Mouse (Mus musculus) stomach, embryonic 16.5 days (tissue): Measurements from ENCODE around the gene Rpl3l. TPM values are rescaled to one million over a fixed set of nuclear protein-coding genes. Genes with fewer than 3 reads are reported as not detected.
"Not testable (repeated sequence)": the region's sequence is repeated elsewhere in the genome, so short reads cannot be mapped to it uniquely, and the experiment has no call there.

ENCODE experiments used
- ATAC-seq: fragments of 200-750 bp; cut with Nextera tagmentation; 2 replicates; pipeline ENCODE4 v1.8.0; 2017; ENCODE audit warnings: moderate number of reproducible peaks, moderate TSS enrichment; ENCODE audit not compliant: insufficient read depth, low FRiP score
- H3K27ac ChIP-seq: fragments of 300-500 bp; sonication (generic); 2 replicates; pipeline ENCODE4 v1.5.1; 2014; ENCODE audit warnings: low read length
- H3K27me3 ChIP-seq: fragments of 300-500 bp; sonication (generic); 2 replicates; pipeline ENCODE4 v1.6.1; 2014; ENCODE audit warnings: low read length, control low read depth, mixed read lengths; ENCODE audit not compliant: control insufficient read depth, insufficient read depth
- H3K36me3 ChIP-seq: fragments of 300-500 bp; sonication (generic); 2 replicates; pipeline ENCODE4 v1.6.1; 2014; ENCODE audit warnings: low read length; ENCODE audit not compliant: control insufficient read depth, insufficient read depth
- H3K4me1 ChIP-seq: fragments of 300-500 bp; sonication (generic); 2 replicates; pipeline ENCODE4 v1.6.1; 2014; ENCODE audit warnings: low read length, control low read depth, mixed read lengths; ENCODE audit not compliant: control insufficient read depth, insufficient read depth
- H3K4me2 ChIP-seq: fragments of 300-500 bp; sonication (generic); 2 replicates; pipeline ENCODE4 v1.6.1; 2014; ENCODE audit warnings: low read depth, low read length, mixed read lengths
- H3K4me3 ChIP-seq: fragments of 300-500 bp; sonication (generic); replicated peaks from 2 replicates; pipeline ENCODE4 v1.5.1; 2014; ENCODE audit warnings: mild to moderate bottlenecking, low read length
- H3K9ac ChIP-seq: fragments of 300-500 bp; sonication (generic); 2 replicates; pipeline ENCODE4 v1.6.1; 2014; ENCODE audit warnings: low read length
- H3K9me3 ChIP-seq: fragments of 300-500 bp; sonication (generic); replicated peaks from 2 replicates; pipeline ENCODE4 v1.6.1; 2016; ENCODE audit warnings: low read length, control low read depth; ENCODE audit not compliant: control insufficient read depth
- WGBS: fragments of 180-500 bp; shearing (Covaris S2); extraction: QIAGEN DNeasy Blood & Tissue Kit; methylation state at CpG from one replicate; pipeline ENCODE4 v1.1.7; 2014; 5-methylcytosine and 5-hydroxymethylcytosine counted together
- polyA plus RNA-seq: library from polyadenylated mRNA; unstranded; fragments of >200 nt; fragmentation: Nextera tagmentation; extraction: Ambion mirVana; gene quantifications from 2 replicates; pipeline ENCODE4 v1.2.1, GENCODE M21; 2015

The Rpl3l gene
- polyA plus RNA-seq, 1 experiment from 2014 or later: 0.57 TPM

DNA sequence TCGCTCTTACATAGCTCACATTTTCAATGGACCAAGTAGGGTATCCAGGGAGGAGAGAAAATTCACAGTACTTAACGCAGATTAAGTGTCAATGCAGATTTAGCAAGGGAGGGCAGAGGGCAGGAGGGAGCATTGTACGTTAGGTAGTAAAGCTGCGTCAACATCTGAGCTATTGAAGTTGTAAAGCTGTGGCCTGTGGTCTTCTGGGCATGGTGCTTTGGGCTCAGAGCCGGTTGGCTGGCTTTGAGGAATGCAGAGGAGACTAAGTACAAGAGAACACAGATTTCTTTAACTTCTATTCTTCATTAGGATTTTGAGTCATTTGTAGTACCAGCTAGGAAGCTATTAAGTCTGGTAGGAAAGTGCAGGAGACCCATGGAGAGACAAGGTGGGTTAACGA is 12.1 kb upstream of the Rpl3l start:
- no peak for ATAC-seq
- Histone ChIP-seq H3K4me3 (no peak overlapping the region), H3K9me3 (no peaks in the 10 kb centered on the region), H3K27ac (no peak overlapping the region), H3K9ac (no peak overlapping the region), H3K27me3 (no peaks in the 10 kb centered on the region), H3K4me2 (no peak overlapping the region), H3K36me3 (0 out of 2 replicates have a peak, but pooled peaks cover 3% of the 10 kb centered on the region), H3K4me1 (no peaks in the 10 kb centered on the region)
- 75% methylated on average over 6 of the region's 6 CpGs for WGBS

DNA sequence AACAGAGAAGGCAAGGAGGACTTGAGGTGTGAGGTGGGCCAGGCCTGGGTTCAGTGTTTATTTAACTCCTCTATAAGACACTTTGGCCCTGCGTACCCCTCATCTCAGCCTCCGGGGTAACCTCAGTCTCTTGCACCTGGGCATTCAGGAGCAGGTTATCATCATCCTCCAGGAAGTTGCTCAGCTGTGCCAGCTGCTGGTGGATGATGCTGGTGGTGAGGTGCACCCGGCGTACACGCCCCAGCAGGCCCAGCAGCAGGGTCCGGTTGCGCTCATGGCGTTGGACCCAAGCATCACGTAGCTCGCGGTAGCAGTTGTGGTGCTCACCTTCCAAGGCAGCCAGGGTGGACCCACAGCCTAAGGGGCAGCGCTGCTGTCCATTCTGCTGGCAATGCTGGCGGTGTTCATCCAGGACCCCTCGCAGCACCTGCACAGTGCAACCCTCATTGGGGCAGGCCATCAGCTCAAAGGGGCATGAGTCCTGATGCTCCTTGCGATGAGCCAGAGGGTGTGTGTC is 11.4 kb upstream of the Rpl3l start:
- H3K27ac ChIP-seq: no peak overlapping the region
- no peak overlapping the region for H3K4me3 ChIP-seq
- no peak overlapping the region for H3K4me2 ChIP-seq
- H3K4me1 ChIP-seq: peaks cover 2% of the 10 kb centered on the region; the same call in 1 of the 2 replicates
- 97% methylated on average over 15 of the region's 15 CpGs for WGBS
- no peaks in the 10 kb centered on the region for H3K9me3 ChIP-seq
- H3K9ac ChIP-seq: no peak overlapping the region
- H3K27me3 ChIP-seq: no peaks in the 10 kb centered on the region
- no peak for ATAC-seq
- H3K36me3 ChIP-seq: 0 out of 2 replicates have a peak, but pooled peaks cover 3% of the 10 kb centered on the region

- Histone ChIP-seq H3K27me3 (no peaks in the 10 kb centered on the region), H3K36me3 (0 out of 2 replicates have a peak, but pooled peaks cover 3% of the 10 kb centered on the region), H3K9ac (peak within 1 kb of the TSS; percentile 95), H3K4me2 (peak within 1 kb of the TSS; percentile 48), H3K9me3 (no peaks in the 10 kb centered on the region), H3K4me1 (peaks cover 14% of the 10 kb centered on the region), H3K27ac (no peak within 1 kb of the TSS), H3K4me3 (peak within 1 kb of the TSS; percentile 94)
- ATAC-seq: no peak
- 91% methylated on average over 4 of the region's 4 CpGs for WGBS
Measured at GRCm38 (mm10) chr17:24717943-24718342, 9.7 kb upstream of the Rpl3l start, which contains the start of the genes Rnf151 and Rps2. Rnf151 (minus strand) TSS chr17:24718063. Rps2 (plus strand) TSS chr17:24718116.

DNA sequence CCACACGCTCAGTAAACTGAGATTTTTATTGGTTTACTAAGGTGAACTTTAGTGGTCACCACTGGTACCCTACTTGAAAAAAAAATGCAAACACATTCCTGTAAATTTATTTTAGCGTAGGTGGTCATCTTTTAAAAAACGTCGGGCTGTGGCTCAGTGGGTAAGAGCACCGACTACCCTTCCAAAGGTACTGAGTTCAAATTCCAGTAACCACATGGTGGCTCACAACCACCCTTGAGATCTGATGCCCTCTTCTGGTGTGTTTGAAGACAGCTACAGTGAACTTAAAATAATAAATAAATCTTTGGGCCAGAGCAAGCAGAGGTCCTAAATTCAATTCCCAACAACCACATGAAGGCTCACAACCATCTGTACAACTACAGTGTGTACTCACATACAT is 8.7 kb upstream of the Rpl3l start:
- Histone ChIP-seq H3K4me1 (peaks cover 19% of the 10 kb centered on the region), H3K4me3 (peak overlapping the region; percentile 94), H3K9ac (peak overlapping the region; percentile 95), H3K4me2 (peak overlapping the region; percentile 48)
- WGBS: 57% methylated on average over 5 of the region's 5 CpGs
- H3K36me3 ChIP-seq, H3K27me3 ChIP-seq, H3K9me3 ChIP-seq, ATAC-seq, H3K27ac ChIP-seq: not testable (repeated sequence)

DNA sequence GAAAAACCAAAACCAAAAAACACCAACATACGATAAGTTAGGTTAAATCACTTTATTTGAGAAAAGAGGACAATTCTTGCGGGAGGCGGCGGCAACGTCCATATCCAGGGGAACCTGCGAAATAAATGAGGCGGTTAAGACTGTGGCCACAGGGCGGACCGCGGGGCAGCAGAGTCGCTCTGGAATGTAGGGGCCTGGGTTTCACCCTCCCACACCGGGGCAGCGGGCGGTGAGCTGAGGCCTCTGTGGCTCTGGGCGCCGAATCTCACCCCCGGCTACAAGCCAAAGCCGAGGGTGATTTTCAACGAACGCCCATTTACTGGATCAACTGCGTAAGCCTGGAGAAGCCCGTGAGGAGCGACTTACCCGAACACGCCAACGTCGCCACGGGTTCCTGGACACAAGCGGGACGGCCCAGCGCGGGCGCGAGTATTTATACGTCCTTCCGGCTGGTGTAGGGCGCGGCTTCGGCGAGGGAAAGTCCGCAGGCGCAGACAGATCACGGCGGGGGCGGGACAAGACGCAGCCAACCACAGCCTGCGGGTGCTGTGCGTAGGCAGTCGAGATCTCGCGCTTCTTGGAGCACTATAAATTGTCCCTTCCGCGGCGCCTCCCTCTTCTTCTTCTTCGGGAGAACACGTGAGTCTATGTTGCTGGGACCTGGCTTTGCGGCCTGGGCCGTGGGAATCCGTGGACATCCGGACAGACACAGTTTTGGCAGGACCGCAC is 8.0 kb upstream of the Rpl3l start:
- peak overlapping the region; percentile 88 for H3K27ac ChIP-seq
- 0 out of 2 replicates have a peak, but pooled peaks cover 3% of the 10 kb centered on the region for H3K36me3 ChIP-seq
- peak overlapping the region; percentile 95 for H3K9ac ChIP-seq
- under 1% methylated on average over 61 of the region's 61 CpGs for WGBS
- peaks cover 19% of the 10 kb centered on the region for H3K4me1 ChIP-seq
- peak; percentile 99 for ATAC-seq
- no peaks in the 10 kb centered on the region for H3K9me3 ChIP-seq
- peak overlapping the region; percentile 72 for H3K4me2 ChIP-seq
- H3K4me3 ChIP-seq: peak overlapping the region; percentile 94
- no peaks in the 10 kb centered on the region for H3K27me3 ChIP-seq

DNA sequence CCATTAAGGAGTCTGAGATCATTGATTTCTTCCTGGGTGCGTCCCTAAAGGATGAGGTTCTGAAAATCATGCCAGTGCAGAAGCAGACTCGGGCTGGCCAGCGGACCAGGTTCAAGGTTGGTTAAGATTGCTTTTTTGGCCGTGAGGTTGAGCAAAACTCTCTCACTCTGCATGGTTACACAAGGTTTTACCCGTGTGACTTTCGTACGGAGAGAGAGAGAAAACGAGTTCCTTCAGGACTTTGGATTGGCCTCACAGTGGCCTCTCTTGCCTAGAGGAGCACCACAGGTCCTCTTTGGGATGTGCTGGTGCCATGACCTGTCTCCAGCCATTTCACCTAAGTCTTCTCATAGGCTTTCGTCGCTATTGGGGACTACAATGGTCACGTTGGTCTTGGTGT is 7.0 kb upstream of the Rpl3l start:
- not testable (repeated sequence) for H3K9me3 ChIP-seq, H3K36me3 ChIP-seq, H3K27me3 ChIP-seq, ATAC-seq
- Histone ChIP-seq H3K27ac (peak overlapping the region; percentile 39; the same call in 1 of the 2 replicates), H3K4me1 (peaks cover 19% of the 10 kb centered on the region), H3K4me2 (peak overlapping the region; percentile 72), H3K9ac (peak overlapping the region; percentile 80), H3K4me3 (peak overlapping the region; percentile 94)
- WGBS: under 1% methylated on average over 11 of the region's 11 CpGs

GRCm38 (mm10) chr17:24721383-24721955 is 6.2 kb upstream of the Rpl3l start:
- Histone ChIP-seq H3K9ac (peak overlapping the region; percentile 66), H3K4me2 (peak overlapping the region; percentile 72), H3K4me1 (peaks cover 19% of the 10 kb centered on the region), H3K4me3 (peak overlapping the region; percentile 94)
- not testable (repeated sequence) for H3K9me3 ChIP-seq, ATAC-seq, H3K36me3 ChIP-seq, H3K27ac ChIP-seq, H3K27me3 ChIP-seq
- 43% methylated on average over 7 of the region's 7 CpGs for WGBS

DNA sequence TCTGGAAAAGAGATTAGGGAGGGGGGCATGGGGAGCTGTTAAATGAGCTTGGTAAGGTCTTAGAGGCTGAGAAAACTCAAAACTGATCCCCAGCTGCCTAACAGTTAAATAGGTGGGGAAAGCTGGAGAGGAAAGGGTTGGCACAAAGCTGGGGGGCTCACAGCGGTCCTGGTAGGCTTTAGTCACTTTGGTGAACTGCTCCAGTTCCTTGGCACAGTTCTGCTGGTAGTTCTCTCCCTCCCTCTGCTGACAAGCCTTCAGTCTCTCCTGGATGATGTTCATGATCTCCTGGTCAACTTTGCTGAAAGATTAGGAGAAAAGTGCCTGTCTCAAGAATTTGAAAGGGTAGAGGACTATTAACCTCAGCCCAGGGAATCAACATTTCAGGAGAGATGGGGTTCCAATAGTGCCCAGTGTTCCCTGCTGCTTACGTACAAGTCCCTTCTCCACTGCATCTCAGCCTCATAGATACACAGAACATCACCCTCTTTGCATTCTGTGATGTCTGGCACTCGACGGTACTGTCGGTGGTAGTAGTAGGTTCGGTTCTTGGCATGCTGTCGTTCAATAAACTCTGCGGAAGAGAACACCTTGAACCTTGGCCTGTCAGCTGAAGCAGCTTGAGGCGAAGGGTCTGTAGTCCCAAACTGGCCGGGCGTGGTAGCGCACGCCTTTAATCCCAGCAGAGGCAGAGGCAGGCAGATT is 5.2 kb upstream of the Rpl3l start:
- Histone ChIP-seq H3K4me2 (peak overlapping the region; percentile 72), H3K36me3 (0 out of 2 replicates have a peak, but pooled peaks cover 3% of the 10 kb centered on the region), H3K4me1 (peaks cover 19% of the 10 kb centered on the region), H3K4me3 (0 out of 2 replicates have a peak overlapping the region, but pooled peaks have one; percentile 7), H3K27me3 (no peaks in the 10 kb centered on the region; the same call in 1 of the 2 replicates), H3K9me3 (no peaks in the 10 kb centered on the region), H3K27ac (no peak overlapping the region), H3K9ac (peak overlapping the region; percentile 52; the same call in 1 of the 2 replicates)
- no peak for ATAC-seq
- 34% methylated on average over 13 of the region's 13 CpGs for WGBS
